Mouse (Mus musculus) NIH3T3 (cell line): ENCODE data around the gene Itga2b.
"Not testable (repeated sequence)": the region's sequence is repeated elsewhere in the genome, so short reads cannot be mapped to it uniquely, and the experiment has no call there.

Experiments used
- DNase-seq: peaks from one replicate; pipeline ENCODE4 v3.0.0-alpha.2; 2012; ENCODE audit warnings: low read depth

Gene Itga2b

GRCm38 (mm10) chr11:102411061-102411460 is 58.9 kb downstream of the Itga2b start:
- peak; percentile 70 for DNase-seq

- not testable (repeated sequence) for DNase-seq
Observed at GRCm38 (mm10) chr11:102410345-102410744, 59.6 kb downstream of the Itga2b start.

- DNase-seq: no peak
Observed at GRCm38 (mm10) chr11:102409795-102410330, 60.1 kb downstream of the Itga2b start.

- no peak for DNase-seq
Observed at GRCm38 (mm10) chr11:102408888-102409794, 60.8 kb downstream of the Itga2b start.

- DNase-seq: peak; percentile 99
Observed at GRCm38 (mm10) chr11:102408344-102408876, 61.5 kb downstream of the Itga2b start.

GRCm38 (mm10) chr11:102407834-102408215 is 62.1 kb downstream of the Itga2b start, which contains the start of gene Slc25a39:
Gene Slc25a39, minus strand, starts transcription at chr11:102407946.
- DNase-seq: no peak

- peak; percentile 96 for DNase-seq
Observed at GRCm38 (mm10) chr11:102406900-102407833, 62.8 kb downstream of the Itga2b start.

- no peak for DNase-seq
Observed at GRCm38 (mm10) chr11:102406401-102406800, 63.5 kb downstream of the Itga2b start.

- no peak for DNase-seq
Observed at GRCm38 (mm10) chr11:102405544-102406285, 64.2 kb downstream of the Itga2b start.

- DNase-seq: no peak
Observed at GRCm38 (mm10) chr11:102404161-102405010, 65.5 kb downstream of the Itga2b start.

GRCm38 (mm10) chr11:102403657-102404056 is 66.3 kb downstream of the Itga2b start:
- DNase-seq: no peak
